Mouse (Mus musculus): Measurements from ENCODE around the gene Tmem26. TPM values are rescaled to one million over a fixed set of nuclear protein-coding genes. Genes with fewer than 3 reads are reported as not detected.

Gene Tmem26
- total and polyA plus RNA-seq, 3 experiments = 0.04 TPM; not detected in 2

- no peak for TF ChIP-seq SIN3A (IDR thresholded peaks at IDR 0.05; ENCODE audit: low read length)
- TF ChIP-seq KAT2A (IDR thresholded peaks at IDR 0.05; ENCODE audit: insufficient replicate concordance, low read length) = no peak
- TF ChIP-seq ELF1 (IDR thresholded peaks at IDR 0.05; ENCODE audit: low read depth, low read length) = no peak
- no peak for TF ChIP-seq ZC3H11A (IDR thresholded peaks at IDR 0.05; ENCODE audit: low read depth, low read length)
- no peak for TF ChIP-seq CTCF (conservative IDR thresholded peaks at IDR 0.05 in 1 of 2, IDR thresholded peaks at IDR 0.05 in 1 of 2; ENCODE audit: low read depth in 2 of 2, low read length in 2 of 2)
- TF ChIP-seq RAD21 (IDR thresholded peaks at IDR 0.05; ENCODE audit: low read depth, low read length) = no peak
- TF ChIP-seq RCOR1 (conservative IDR thresholded peaks at IDR 0.05; ENCODE audit: low read depth, low read length) = no peak
- no peak for TF ChIP-seq SMC3 (IDR thresholded peaks at IDR 0.05; ENCODE audit: low read depth, low read length)
- TF ChIP-seq HCFC1 (IDR thresholded peaks at IDR 0.05; ENCODE audit: low read depth, low read length) = no peak
- no peak for TF ChIP-seq MAZ (IDR thresholded peaks at IDR 0.05; ENCODE audit: low read depth, low read length)
- TF ChIP-seq TBP (conservative IDR thresholded peaks at IDR 0.05; ENCODE audit: low read depth, low read length) = no peak
- TF ChIP-seq MAFK (IDR thresholded peaks at IDR 0.05; ENCODE audit: insufficient replicate concordance, low read length) = no peak
- no peak for TF ChIP-seq MXI1 (IDR thresholded peaks at IDR 0.05; ENCODE audit: low read depth, low read length)
- Histone ChIP-seq H3K4me1 (ENCODE audit: control insufficient read depth in 1 of 2, insufficient read depth in 2 of 2) (no peaks in the 10 kb centered on the region), H3K27ac (ENCODE audit: insufficient read depth, low read depth) (no peak overlapping the region), H3K4me2 (ENCODE audit: insufficient read depth, low read depth, poor library complexity, severe bottlenecking) (no peak overlapping the region), H3K9ac (ENCODE audit: insufficient read depth, low read depth) (no peak overlapping the region), H3K36me3 (replicated peaks in 1 of 2; ENCODE audit: control insufficient read depth in 1 of 2, insufficient read depth in 1 of 2, low read length in 1 of 2) (no peaks in the 10 kb centered on the region), H3K27me3 (replicated peaks) (no peaks in the 10 kb centered on the region), H3K79me2 (replicated peaks; ENCODE audit: control insufficient read depth, extremely low read depth, insufficient read depth, poor library complexity, severe bottlenecking) (no peaks in the 10 kb centered on the region), H3K9me3 (replicated peaks; ENCODE audit: low read length) (peaks cover 6% of the 10 kb centered on the region), H3K4me3 (replicated peaks in 1 of 3; ENCODE audit: low read depth in 2 of 3, low read length in 2 of 3, poor library complexity in 1 of 3) (no peak overlapping the region)
- in situ Hi-C loops (cut with MboI; ENCODE audit: low pct_ligation_motif_present, low pct_unique_long_range_greater_than_20kb, low sequenced_read_pairs) (no loop called here), dilution Hi-C loops (cut with MboI; ENCODE audit: extremely low pct_ligation_motif_present, extremely low pct_unique_long_range_greater_than_20kb, low sequenced_read_pairs) (no loop called here)
- no peak for DNase-seq (ENCODE audit: extremely low read depth)
Observed at GRCm38 (mm10) chr10:68685510-68685909, 37.9 kb upstream of the Tmem26 start.

GRCm38 (mm10) chr10:68691116-68691515, 32.3 kb upstream of the Tmem26 start:
- peaks cover 2 to 3% of the 10 kb centered on the region in 2 experiments; a peak in 3 of 4 replicates for H3K4me1 ChIP-seq (ENCODE audit: control insufficient read depth in 1 of 2, insufficient read depth in 2 of 2)
- H3K27ac ChIP-seq (ENCODE audit: insufficient read depth, low read depth) = no peak overlapping the region
- H3K9me3 ChIP-seq (replicated peaks; ENCODE audit: low read length) = no peaks in the 10 kb centered on the region
- dilution Hi-C loops (cut with MboI; ENCODE audit: extremely low pct_ligation_motif_present, extremely low pct_unique_long_range_greater_than_20kb, low sequenced_read_pairs) = no loop called here
- in situ Hi-C loops (cut with MboI; ENCODE audit: low pct_ligation_motif_present, low pct_unique_long_range_greater_than_20kb, low sequenced_read_pairs) = no loop called here
- no peaks in the 10 kb centered on the region for H3K27me3 ChIP-seq (replicated peaks)
- H3K4me2 ChIP-seq (ENCODE audit: insufficient read depth, low read depth, poor library complexity, severe bottlenecking) = no peak overlapping the region
- H3K36me3 ChIP-seq (replicated peaks in 1 of 2; ENCODE audit: control insufficient read depth in 1 of 2, insufficient read depth in 1 of 2, low read length in 1 of 2) = no peaks in the 10 kb centered on the region
- peak; percentile 3 for DNase-seq (ENCODE audit: extremely low read depth)
- H3K4me3 ChIP-seq (replicated peaks in 1 of 3; ENCODE audit: low read depth in 2 of 3, low read length in 2 of 3, poor library complexity in 1 of 3) = no peak overlapping the region
- H3K79me2 ChIP-seq (replicated peaks; ENCODE audit: control insufficient read depth, extremely low read depth, insufficient read depth, poor library complexity, severe bottlenecking) = no peaks in the 10 kb centered on the region
- no peak overlapping the region for H3K9ac ChIP-seq (ENCODE audit: insufficient read depth, low read depth)
- TF ChIP-seq POLR2AphosphoS2 (IDR thresholded peaks at IDR 0.05; ENCODE audit: low read depth, low read length) (no peak), USF1 (IDR thresholded peaks at IDR 0.05; ENCODE audit: low read depth, low read length) (peak; percentile 49), USF2 (conservative IDR thresholded peaks at IDR 0.05; ENCODE audit: low read depth, low read length) (peak; percentile 32; the same call in 1 of the 2 replicates), BHLHE40 (IDR thresholded peaks at IDR 0.05; ENCODE audit: low read depth, low read length) (peak; percentile 62)

Data from CH12.LX (cell line).